Mouse (Mus musculus) B cell, adult (primary cell): ENCODE measurements around the gene Slc22a28. TPM values are rescaled to one million over a fixed set of nuclear protein-coding genes. Genes with fewer than 3 reads are reported as not detected.

ENCODE experiments used
- total RNA-seq: library from RNA; stranded (reverse); gene quantifications from 4 replicates; pipeline ENCODE4 v1.2.4, GENCODE M21; 2023; ENCODE audit not compliant: inconsistent age

The Slc22a28 gene
- not detected in 4 replicates for total RNA-seq

GRCm38 (mm10) chr19:8131881-8132280 is at the start of gene Slc22a28:
TSS of gene Slc22a28 (minus strand) at chr19:8131982.

Other genes with a start within 250 kb of the Slc22a28 start
- not detected in 4 replicates for gene Slc22a27, start 166.0 kb downstream of the Slc22a28 start, total RNA-seq
- gene Slc22a29, start 86.9 kb upstream of the Slc22a28 start, total RNA-seq = not detected in 4 replicates